Mouse (Mus musculus) myocyte (in vitro differentiated cells): ENCODE results near the gene Mcm9. TPM values are rescaled to one million over a fixed set of nuclear protein-coding genes. Genes with fewer than 3 reads are reported as not detected.

Source experiments
- H3K27me3 ChIP-seq: one replicate; pipeline ENCODE4 v1.6.1; 2011; ENCODE audit not compliant: control insufficient read depth, insufficient read depth, insufficient read length
- H3K36me3 ChIP-seq: one replicate; pipeline ENCODE4 v1.6.1; 2011; ENCODE audit not compliant: control insufficient read depth, insufficient read depth
- H3K4me2 ChIP-seq: one replicate; pipeline ENCODE4 v1.6.1; 2011; ENCODE audit warnings: low read depth, control low read depth
- H3K4me3 ChIP-seq: one replicate; pipeline ENCODE4 v1.5.1; 2011; ENCODE audit warnings: mild to moderate bottlenecking, control low read depth, moderate library complexity
- H3K79me2 ChIP-seq: one replicate; pipeline ENCODE4 v1.6.1; 2011; ENCODE audit not compliant: control insufficient read depth, insufficient read depth
- H3ac ChIP-seq: one replicate; pipeline ENCODE4 v1.6.1; 2011; ENCODE audit not compliant: control insufficient read depth, insufficient read length
- CEBPB ChIP-seq: IDR thresholded peaks from 2 replicates; pipeline ENCODE4 v1.6.1; 2011; ENCODE audit warnings: mild to moderate bottlenecking, moderate library complexity; ENCODE audit not compliant: poor library complexity, insufficient read depth, severe bottlenecking
- E2F4 ChIP-seq: IDR thresholded peaks from one replicate; pipeline ENCODE4 v1.6.1; 2011; ENCODE audit warnings: mild to moderate bottlenecking, control low read depth, moderate library complexity; ENCODE audit not compliant: insufficient read depth
- MAX ChIP-seq: IDR thresholded peaks from one replicate; pipeline ENCODE4 v1.6.1; 2011; ENCODE audit warnings: low read depth, mild to moderate bottlenecking, control low read depth
- MYOD1 ChIP-seq, 3 experiments: IDR thresholded peaks; one replicate each; pipeline ENCODE4 v1.6.1; 2011; ENCODE audit warnings: control low read depth in 2 of 3, low read depth in 2 of 3, mild to moderate bottlenecking in 2 of 3, moderate library complexity in 1 of 3; ENCODE audit not compliant: insufficient read length in 2 of 3, control insufficient read depth in 1 of 3
- MYOG ChIP-seq, 3 experiments: IDR thresholded peaks; one replicate each; pipeline ENCODE4 v1.6.1; 2011; ENCODE audit warnings: control low read depth in 2 of 3, low read depth in 2 of 3, mild to moderate bottlenecking in 2 of 3; ENCODE audit not compliant: insufficient read length in 2 of 3, control insufficient read depth in 1 of 3, insufficient read depth in 1 of 3
- POLR2A ChIP-seq: IDR thresholded peaks from one replicate; pipeline ENCODE4 v1.6.1; 2011; ENCODE audit warnings: low read depth, mild to moderate bottlenecking, control low read depth, moderate library complexity; ENCODE audit not compliant: insufficient read length
- POLR2AphosphoS2 ChIP-seq: IDR thresholded peaks from one replicate; pipeline ENCODE4 v1.6.1; 2011; ENCODE audit warnings: low read depth, control low read depth; ENCODE audit not compliant: insufficient read length
- REST ChIP-seq: IDR thresholded peaks from one replicate; pipeline ENCODE4 v1.6.1; 2011; ENCODE audit warnings: mild to moderate bottlenecking, control low read depth, moderate library complexity; ENCODE audit not compliant: insufficient read depth, insufficient read length
- SRF ChIP-seq: IDR thresholded peaks from one replicate; pipeline ENCODE4 v1.6.1; 2011; ENCODE audit warnings: low read depth; ENCODE audit not compliant: control insufficient read depth, insufficient read length
- TCF12 ChIP-seq: IDR thresholded peaks from one replicate; pipeline ENCODE4 v1.6.1; 2011; ENCODE audit warnings: mild to moderate bottlenecking, control low read depth; ENCODE audit not compliant: poor library complexity, insufficient read depth, severe bottlenecking
- TCF3 ChIP-seq: IDR thresholded peaks from one replicate; pipeline ENCODE4 v1.6.1; 2011; ENCODE audit warnings: low read depth, control low read depth; ENCODE audit not compliant: insufficient read length
- USF1 ChIP-seq: IDR thresholded peaks from one replicate; pipeline ENCODE4 v1.6.1; 2011; ENCODE audit warnings: low read depth, mild to moderate bottlenecking, control low read depth, moderate library complexity
- polyA plus RNA-seq: library from polyadenylated mRNA; unstranded; fragments of >200 nt; fragmentation: generic; extraction: Trizol; gene quantifications from one replicate; pipeline ENCODE4 v1.2.1, GENCODE M21; 2012; ENCODE audit warnings: missing spikeins

The Mcm9 gene
- polyA plus RNA-seq, 1 experiment: 3.0 TPM

DNA sequence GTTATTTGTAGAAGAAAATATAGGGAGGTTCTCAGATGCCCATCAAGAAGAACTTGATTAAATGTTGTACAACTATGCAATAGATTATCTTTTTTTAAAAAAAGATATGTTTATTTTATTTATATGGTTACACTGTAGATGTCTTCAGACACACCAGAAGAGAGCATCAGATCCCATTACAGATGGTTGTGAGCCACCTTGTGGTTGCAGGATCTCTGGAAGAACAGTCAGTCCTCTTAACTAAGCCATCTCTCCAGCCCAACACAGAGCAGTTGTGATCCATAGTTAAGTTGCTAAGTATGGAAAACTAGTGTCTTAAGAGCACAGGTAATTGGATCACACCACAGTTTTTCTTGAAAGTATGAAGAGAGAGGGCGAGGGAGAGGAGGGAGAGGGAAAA is 117.7 kb downstream of the Mcm9 start:
- TF ChIP-seq TCF3 (no peak), E2F4 (no peak), MYOG (IDR thresholded peaks at IDR 0.05; ENCODE audit: control insufficient read depth in 1 of 3, insufficient read depth in 1 of 3, insufficient read length in 2 of 3, low read depth in 2 of 3) (no peak), MAX (no peak), TCF12 (no peak), REST (no peak), CEBPB (no peak), SRF (no peak), MYOD1 (IDR thresholded peaks at IDR 0.05; ENCODE audit: control insufficient read depth in 1 of 3, insufficient read length in 2 of 3, low read depth in 2 of 3) (no peak), POLR2A (no peak)
- Histone ChIP-seq H3K36me3 (no peaks in the 10 kb centered on the region), H3K79me2 (no peaks in the 10 kb centered on the region), H3K4me3 (no peak overlapping the region), H3K4me2 (no peak overlapping the region), H3ac (no peak overlapping the region), H3K27me3 (no peaks in the 10 kb centered on the region)

DNA sequence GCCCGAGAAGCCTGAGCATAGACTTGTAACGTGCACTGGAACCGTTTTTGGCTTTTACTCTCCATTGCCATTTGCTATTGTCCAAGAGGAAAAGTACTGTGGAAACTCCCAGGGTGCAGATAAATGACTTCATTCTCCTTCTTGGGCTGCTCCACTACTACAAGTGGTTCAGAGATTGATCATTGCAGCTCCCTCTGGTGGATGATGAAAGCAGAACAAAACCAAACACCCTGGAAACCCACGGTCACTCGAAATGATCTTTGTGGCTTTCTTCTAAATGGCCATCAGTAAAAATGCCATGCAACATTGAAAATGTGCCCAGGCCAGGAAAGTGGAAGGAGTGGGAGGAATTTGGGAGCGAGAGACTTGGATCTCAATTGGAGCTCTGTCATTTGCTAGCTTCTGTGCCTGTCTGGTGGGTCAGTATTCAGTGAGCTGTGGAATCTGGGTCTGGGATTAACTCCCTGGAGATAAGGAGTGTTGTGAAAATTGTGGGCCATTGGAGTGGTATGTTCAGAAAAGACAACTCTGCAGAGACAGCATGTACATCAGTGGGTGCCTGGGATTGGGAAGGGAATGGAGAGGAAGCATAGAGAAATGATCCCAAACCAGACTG is 121.0 kb downstream of the Mcm9 start:
- H3ac ChIP-seq: no peak overlapping the region
- no peaks in the 10 kb centered on the region for H3K79me2 ChIP-seq
- H3K4me3 ChIP-seq: no peak overlapping the region
- H3K27me3 ChIP-seq: no peaks in the 10 kb centered on the region
- H3K4me2 ChIP-seq: peak overlapping the region; percentile 30
- H3K36me3 ChIP-seq: no peaks in the 10 kb centered on the region
- no peak for TF ChIP-seq USF1
- no peak for TF ChIP-seq MYOG (IDR thresholded peaks at IDR 0.05; ENCODE audit: control insufficient read depth in 1 of 3, insufficient read depth in 1 of 3, insufficient read length in 2 of 3, low read depth in 2 of 3)
- no peak for TF ChIP-seq TCF3
- no peak for TF ChIP-seq TCF12
- no peak for TF ChIP-seq MAX
- no peak for TF ChIP-seq POLR2AphosphoS2
- no peak for TF ChIP-seq MYOD1 (IDR thresholded peaks at IDR 0.05; ENCODE audit: control insufficient read depth in 1 of 3, insufficient read length in 2 of 3, low read depth in 2 of 3)
- TF ChIP-seq CEBPB: no peak
- TF ChIP-seq E2F4: no peak
- no peak for TF ChIP-seq SRF
- no peak for TF ChIP-seq REST
- TF ChIP-seq POLR2A: no peak

DNA sequence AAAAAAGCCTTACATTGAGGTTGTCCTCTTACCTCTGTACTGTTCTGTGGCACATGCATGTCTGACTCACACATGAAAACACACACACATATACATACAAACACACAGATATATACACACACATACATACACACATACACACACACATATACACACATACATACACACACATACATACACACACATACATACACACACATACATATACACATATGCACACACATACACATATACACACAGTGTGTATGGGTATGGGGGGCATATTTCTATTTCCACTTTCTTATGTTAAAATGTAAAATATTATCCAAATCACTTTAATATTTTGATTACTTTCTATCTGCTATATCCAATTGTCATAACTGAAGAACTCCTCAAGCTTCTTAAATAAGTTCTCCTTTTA is 121.6 kb downstream of the Mcm9 start:
- no peak overlapping the region for H3K4me3 ChIP-seq
- no peak for TF ChIP-seq CEBPB
- TF ChIP-seq POLR2AphosphoS2: no peak
- TF ChIP-seq REST: no peak
- TF ChIP-seq MAX: no peak
- no peak for TF ChIP-seq TCF12
- no peak for TF ChIP-seq MYOD1 (IDR thresholded peaks at IDR 0.05; ENCODE audit: control insufficient read depth in 1 of 3, insufficient read length in 2 of 3, low read depth in 2 of 3)
- no peak for TF ChIP-seq E2F4
- TF ChIP-seq TCF3: no peak
- no peak for TF ChIP-seq SRF
- no peak for TF ChIP-seq MYOG (IDR thresholded peaks at IDR 0.05; ENCODE audit: control insufficient read depth in 1 of 3, insufficient read depth in 1 of 3, insufficient read length in 2 of 3, low read depth in 2 of 3)
- TF ChIP-seq USF1: no peak

DNA sequence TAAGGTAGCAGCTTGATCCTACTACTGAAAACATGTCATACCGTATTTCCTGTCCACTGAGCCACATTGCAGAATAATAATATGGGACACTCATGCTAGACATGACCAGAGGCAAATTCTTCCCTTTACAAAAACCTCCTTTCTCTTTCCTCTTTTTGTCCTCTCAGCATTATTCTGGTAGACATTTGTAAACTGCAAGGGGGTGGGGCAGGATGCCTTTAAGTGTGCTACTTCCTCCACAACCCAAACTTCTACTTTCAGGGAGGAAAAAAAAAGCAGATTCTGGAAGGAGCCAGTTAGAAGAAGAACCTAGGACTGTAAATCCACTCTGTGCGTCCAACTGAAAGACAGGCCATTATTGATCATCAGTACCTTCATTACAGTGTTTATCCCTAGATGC is 124.7 kb downstream of the Mcm9 start:
- Histone ChIP-seq H3K36me3 (no peaks in the 10 kb centered on the region), H3K79me2 (no peaks in the 10 kb centered on the region), H3K27me3 (peaks cover 7% of the 10 kb centered on the region), H3ac (no peak overlapping the region), H3K4me3 (no peak overlapping the region), H3K4me2 (no peak overlapping the region)
- TF ChIP-seq MYOG (IDR thresholded peaks at IDR 0.05; ENCODE audit: control insufficient read depth in 1 of 3, insufficient read depth in 1 of 3, insufficient read length in 2 of 3, low read depth in 2 of 3): no peak
- no peak for TF ChIP-seq MYOD1 (IDR thresholded peaks at IDR 0.05; ENCODE audit: control insufficient read depth in 1 of 3, insufficient read length in 2 of 3, low read depth in 2 of 3)
- TF ChIP-seq USF1: no peak
- TF ChIP-seq SRF: no peak
- TF ChIP-seq POLR2A: no peak
- TF ChIP-seq MAX: no peak
- no peak for TF ChIP-seq TCF3
- no peak for TF ChIP-seq REST
- no peak for TF ChIP-seq POLR2AphosphoS2
- TF ChIP-seq CEBPB: no peak
- no peak for TF ChIP-seq TCF12
- no peak for TF ChIP-seq E2F4

More for the DNA sequence above, 121.6 kb downstream of the Mcm9 start:
- Histone ChIP-seq H3K79me2 (no peaks in the 10 kb centered on the region), H3K27me3 (no peaks in the 10 kb centered on the region), H3ac (no peak overlapping the region), H3K4me2 (no peak overlapping the region), H3K36me3 (no peaks in the 10 kb centered on the region)

DNA sequence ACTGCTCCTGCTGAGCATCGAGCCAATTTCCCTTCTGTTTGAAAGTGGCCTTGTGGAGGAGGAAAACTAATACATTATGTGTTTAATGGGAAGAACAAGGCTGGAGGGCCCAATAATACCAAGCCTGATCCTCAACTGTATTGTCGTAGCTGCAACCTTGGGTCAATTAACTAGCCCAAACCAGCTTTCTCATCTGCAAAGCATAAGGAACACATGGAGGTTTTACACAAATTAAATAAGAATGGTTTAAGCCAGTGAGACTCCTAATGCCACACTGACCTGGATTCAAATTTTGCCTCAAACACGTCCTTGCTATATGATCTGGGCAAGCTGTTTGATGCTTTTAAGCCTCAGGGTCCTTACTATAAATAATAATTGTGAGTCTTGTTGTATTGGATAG is 125.2 kb downstream of the Mcm9 start:
- Histone ChIP-seq H3K79me2 (no peaks in the 10 kb centered on the region), H3ac (no peak overlapping the region), H3K36me3 (no peaks in the 10 kb centered on the region), H3K4me2 (no peak overlapping the region), H3K27me3 (peaks cover 7% of the 10 kb centered on the region), H3K4me3 (no peak overlapping the region)
- TF ChIP-seq CEBPB (no peak), REST (no peak), TCF3 (no peak)
